Mouse (Mus musculus) heart, postnatal 36 days (tissue): Measurements from ENCODE around the gene Rem2. TPM values are rescaled to one million over a fixed set of nuclear protein-coding genes. Genes with fewer than 3 reads are reported as not detected.

Experiments
- DNase-seq, 2 experiments: peaks; one replicate each; pipeline ENCODE4 v3.0.0; 2021 to 2022
- intact Hi-C: fragments of 180-260 bp; cut with DNase I; formaldehyde crosslinking; loops from one replicate; pipeline ENCODE4 v1.15.1; 2025
- total RNA-seq, 2 experiments: library from RNA; stranded (reverse); gene quantifications; 2 replicates each; pipeline ENCODE4 v1.2.3; 2021

Rem2 gene
- total RNA-seq, 2 experiments from 2014 or later: not detected

- intact Hi-C loops: no loop called here
- no peak for DNase-seq
These were observed 10.0 kb downstream of the Rem2 start for GRCm38 (mm10) chr14:54485899-54486298.

GRCm38 (mm10) chr14:54487732-54488131 lies 11.8 kb downstream of the Rem2 start:
- intact Hi-C loops: no loop called here
- DNase-seq: no peak

GRCm38 (mm10) chr14:54488350-54488749 lies 12.4 kb downstream of the Rem2 start:
- intact Hi-C loops: no loop called here
- DNase-seq: no peak

- no peak for DNase-seq
- intact Hi-C loops: loop anchor here (5.0 kb wide), 1 partner anchor 435 kb away; no protein-coding TSS in a partner anchor
These were observed 16.6 kb downstream of the Rem2 start for GRCm38 (mm10) chr14:54492345-54493131.

- DNase-seq: no peak
- intact Hi-C loops: loop anchor here (5.0 kb wide), 1 partner anchor 436 kb away; no protein-coding TSS in a partner anchor
These were observed 17.3 kb downstream of the Rem2 start for GRCm38 (mm10) chr14:54493236-54493635.

- DNase-seq: peak; percentile 63 to 72
- intact Hi-C loops: loop anchor here (1.0 to 5.0 kb wide), 2 partner anchors 266 to 437 kb away; no protein-coding TSS in a partner anchor
These were observed 18.3 kb downstream of the Rem2 start for GRCm38 (mm10) chr14:54494234-54494633.

- intact Hi-C loops: no loop called here
- DNase-seq: no peak
These were observed 20.8 kb downstream of the Rem2 start for GRCm38 (mm10) chr14:54496706-54497105.

GRCm38 (mm10) chr14:54499330-54499729 lies 23.4 kb downstream of the Rem2 start:
- intact Hi-C loops: no loop called here
- no peak for DNase-seq

- intact Hi-C loops: no loop called here
- no peak for DNase-seq
These were observed 25.5 kb downstream of the Rem2 start for GRCm38 (mm10) chr14:54501365-54501764.

GRCm38 (mm10) chr14:54503092-54503491 lies 27.2 kb downstream of the Rem2 start:
- intact Hi-C loops: no loop called here
- no peak for DNase-seq

- intact Hi-C loops: no loop called here
- DNase-seq: no peak
These were observed 33.9 kb downstream of the Rem2 start for GRCm38 (mm10) chr14:54509774-54510173.

GRCm38 (mm10) chr14:54516710-54517310 lies 40.9 kb downstream of the Rem2 start:
- intact Hi-C loops: loop anchor here (2.0 to 5.0 kb wide), 3 partner anchors 52 to 265 kb away; partner anchors contain the start of genes Abhd4, Dad1 and Lrp10

GRCm38 (mm10) chr14:54523600-54523999 lies 47.7 kb downstream of the Rem2 start:
- DNase-seq: no peak
- intact Hi-C loops: no loop called here

More at GRCm38 (mm10) chr14:54516710-54517310, 40.9 kb downstream of the Rem2 start:
- DNase-seq: no peak

- intact Hi-C loops: loop anchor here (5.0 kb wide), 2 partner anchors 50 to 115 kb away; partner anchors contain the start of genes Ajuba, Cdh24 and Gm17606
- DNase-seq: no peak
These were observed 51.5 kb downstream of the Rem2 start for GRCm38 (mm10) chr14:54527227-54528006.

- DNase-seq: no peak
These were observed 52.1 kb downstream of the Rem2 start for GRCm38 (mm10) chr14:54528007-54528393.

GRCm38 (mm10) chr14:54528446-54529111 lies 52.7 kb downstream of the Rem2 start:
- intact Hi-C loops: loop anchor here (5.0 kb wide), 2 partner anchors 49 to 114 kb away; partner anchors contain the start of genes Ajuba, Cdh24 and Gm17606
- peak; percentile 83 to 88 for DNase-seq

More at GRCm38 (mm10) chr14:54528007-54528393, 52.1 kb downstream of the Rem2 start:
- intact Hi-C loops: loop anchor here (5.0 kb wide), 2 partner anchors 49 to 114 kb away; partner anchors contain the start of genes Ajuba, Cdh24 and Gm17606
